Comparison of ENCODE assay signal across 16 mouse cellular contexts in the genomic region with DNA sequence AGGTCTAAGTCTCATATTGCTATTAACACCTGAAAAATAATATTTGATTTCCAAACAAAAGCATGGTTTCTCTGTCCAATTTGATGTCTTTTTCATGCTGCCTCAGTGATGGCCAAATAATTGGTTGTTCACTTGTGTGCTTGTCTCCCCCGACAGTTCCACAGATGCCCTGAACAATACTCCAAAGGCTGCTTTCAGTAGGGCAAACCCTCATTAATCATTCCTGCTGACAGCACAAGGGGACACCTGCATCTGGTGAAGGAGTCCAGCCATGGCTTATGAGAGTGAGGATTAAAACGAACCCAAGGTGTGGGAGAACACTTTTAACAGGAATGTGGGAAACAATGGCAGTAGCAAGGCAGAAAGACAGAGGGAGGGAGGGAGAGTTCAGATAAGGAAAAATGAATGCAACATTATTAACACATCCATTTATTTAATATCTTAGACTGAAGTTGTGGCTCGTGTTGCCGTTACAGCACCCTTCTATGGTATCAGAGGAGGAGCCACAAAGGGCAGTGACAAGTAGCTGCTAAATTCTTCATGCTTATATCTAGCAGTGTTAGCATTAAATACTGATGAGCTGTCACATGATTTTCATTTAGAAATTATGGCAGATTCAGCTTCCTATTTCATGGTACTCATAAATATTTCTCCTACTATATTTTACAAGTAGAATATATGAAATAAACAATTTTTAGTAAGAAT.
DNase-seq lines count a peak whose midpoint lies in the region; ATAC-seq and TF ChIP-seq lines count a peak whose summit lies in the region.
"Had no signal": no experiment of that assay in that cellular context is flagged by ENCODE, and none has a peak within 500 bp of the region (broad histone marks: within the 10 kb centered on the region; RNA-seq: fewer than 3 reads in every experiment).

No protein-coding gene starts in this region.

- no peak overlapping the region for H3K27ac ChIP-seq in heart, embryonic 13.5 days (replicated peaks)
- H3K27ac ChIP-seq in forebrain, embryonic 15.5 days (replicated peaks) = 0 out of 2 replicates have a peak overlapping the region, but pooled peaks have one; percentile 14
- no peak overlapping the region for H3K27ac ChIP-seq in hindbrain, postnatal 0 days
- H3K27ac ChIP-seq: embryonic facial prominence, embryonic 12.5 days; heart, embryonic 10.5 days; kidney, embryonic 15.5 days; liver, embryonic 13.5 days; stomach, postnatal 0 days had no signal

- H3K9ac ChIP-seq in heart, embryonic 13.5 days = no peak overlapping the region
- H3K9ac ChIP-seq in forebrain, embryonic 15.5 days (replicated peaks) = no peak overlapping the region
- H3K9ac ChIP-seq in hindbrain, postnatal 0 days (replicated peaks; ENCODE audit: low read length) = no peak overlapping the region
- H3K9ac ChIP-seq: embryonic facial prominence, embryonic 12.5 days; kidney, embryonic 15.5 days; liver, embryonic 13.5 days had no signal

- no peak for ATAC-seq in heart, embryonic 13.5 days (ENCODE audit: extremely low read depth, insufficient number of reproducible peaks, low FRiP score, low TSS enrichment)
- ATAC-seq in forebrain, embryonic 15.5 days (replicated peaks) = peak; percentile 86
- ATAC-seq in hindbrain, postnatal 0 days = no peak; the same call in 1 of the 2 replicates

- WGBS in heart, embryonic 13.5 days = 22% methylated on average over 4 of the region's 4 CpGs
- WGBS in forebrain, embryonic 15.5 days = 3% methylated on average over 4 of the region's 4 CpGs
- WGBS in hindbrain, postnatal 0 days = 17% methylated on average over 4 of the region's 4 CpGs

- TF ChIP-seq CTCF in hindbrain, postnatal 0 days (IDR thresholded peaks at IDR 0.05; ENCODE audit: low read depth) = no peak

- H3K36me3 ChIP-seq in heart, embryonic 13.5 days = no peaks in the 10 kb centered on the region
- H3K36me3 ChIP-seq in forebrain, embryonic 15.5 days = no peaks in the 10 kb centered on the region
- H3K36me3 ChIP-seq in hindbrain, postnatal 0 days (ENCODE audit: insufficient read depth, low read length) = no peaks in the 10 kb centered on the region
- H3K36me3 ChIP-seq: embryonic facial prominence, embryonic 12.5 days; heart, embryonic 10.5 days; kidney, embryonic 15.5 days; liver, embryonic 13.5 days had no signal

- no peaks in the 10 kb centered on the region for H3K9me3 ChIP-seq in heart, embryonic 13.5 days
- H3K9me3 ChIP-seq in forebrain, embryonic 15.5 days = no peaks in the 10 kb centered on the region
- H3K9me3 ChIP-seq in hindbrain, postnatal 0 days (ENCODE audit: low read length) = no peaks in the 10 kb centered on the region
- H3K9me3 ChIP-seq: embryonic facial prominence, embryonic 12.5 days; heart, embryonic 10.5 days; kidney, embryonic 15.5 days; liver, embryonic 13.5 days had no signal

- no peaks in the 10 kb centered on the region for H3K27me3 ChIP-seq in heart, embryonic 13.5 days (replicated peaks)
- no peaks in the 10 kb centered on the region for H3K27me3 ChIP-seq in forebrain, embryonic 15.5 days
- H3K27me3 ChIP-seq in hindbrain, postnatal 0 days (ENCODE audit: insufficient read depth, low read length) = no peaks in the 10 kb centered on the region
- H3K27me3 ChIP-seq: embryonic facial prominence, embryonic 12.5 days; kidney, embryonic 15.5 days; liver, embryonic 13.5 days had no signal

- peaks cover 5% of the 10 kb centered on the region; the same call in 1 of the 2 replicates for H3K4me1 ChIP-seq in heart, embryonic 13.5 days
- H3K4me1 ChIP-seq in forebrain, embryonic 15.5 days = peaks cover 10% of the 10 kb centered on the region
- H3K4me1 ChIP-seq in hindbrain, postnatal 0 days (ENCODE audit: insufficient read depth, low read length) = no peaks in the 10 kb centered on the region
- H3K4me1 ChIP-seq: embryonic facial prominence, embryonic 12.5 days; heart, embryonic 10.5 days; kidney, embryonic 15.5 days; liver, embryonic 13.5 days had no signal

- no peak overlapping the region for H3K4me3 ChIP-seq in heart, embryonic 13.5 days
- H3K4me3 ChIP-seq in forebrain, embryonic 15.5 days = no peak overlapping the region
- H3K4me3 ChIP-seq in hindbrain, postnatal 0 days (ENCODE audit: low read length) = no peak overlapping the region
- H3K4me3 ChIP-seq: embryonic facial prominence, embryonic 12.5 days; heart, embryonic 10.5 days; kidney, embryonic 15.5 days; liver, embryonic 13.5 days had no signal

- peak overlapping the region; percentile 18; the same call in 1 of the 2 replicates for H3K4me2 ChIP-seq in heart, embryonic 13.5 days
- H3K4me2 ChIP-seq in forebrain, embryonic 15.5 days (replicated peaks) = no peak overlapping the region
- H3K4me2 ChIP-seq in hindbrain, postnatal 0 days (ENCODE audit: low read depth, low read length) = no peak overlapping the region
- H3K4me2 ChIP-seq: embryonic facial prominence, embryonic 12.5 days; kidney, embryonic 15.5 days; liver, embryonic 13.5 days had no signal

- no peak for DNase-seq in heart, adult 18-20 months
- DNase-seq in hindbrain, postnatal 0 days (ENCODE audit: low spot score) = peak; percentile 31
- DNase-seq in retina, postnatal 1 day = peak; percentile 49
- no peak for DNase-seq in cerebellum, postnatal 4 days (ENCODE audit: low spot score in 2 of 2)
- no peak for DNase-seq in frontal cortex, postnatal 25 days (ENCODE audit: low spot score in 2 of 2)
- DNase-seq in gastrocnemius, adult 18-20 months (ENCODE audit: low spot score) = no peak
- DNase-seq: adrenal gland, postnatal 25 days; left cerebral cortex, postnatal 4 days; liver, embryonic 13.5 days; lung, postnatal 14 days had no signal

Comparison
In these comparisons a context has a peak if more than half of its experiments do, and no peak if none do; other contexts are left out.
1. DNase-seq: peak in hindbrain, postnatal 0 days (single experiment) and retina, postnatal 1 day (single experiment); none in heart, adult 18-20 months (0 of 2), cerebellum, postnatal 4 days (0 of 2), frontal cortex, postnatal 25 days (0 of 2) and gastrocnemius, adult 18-20 months (single experiment).